Mouse (Mus musculus): ENCODE results near the gene Rbbp7. TPM values are rescaled to one million over a fixed set of nuclear protein-coding genes. Genes with fewer than 3 reads are reported as not detected.

Gene Rbbp7
- 105 and 130 TPM in 2 replicates for polyA plus RNA-seq (2012; rRNA removed)

DNA sequence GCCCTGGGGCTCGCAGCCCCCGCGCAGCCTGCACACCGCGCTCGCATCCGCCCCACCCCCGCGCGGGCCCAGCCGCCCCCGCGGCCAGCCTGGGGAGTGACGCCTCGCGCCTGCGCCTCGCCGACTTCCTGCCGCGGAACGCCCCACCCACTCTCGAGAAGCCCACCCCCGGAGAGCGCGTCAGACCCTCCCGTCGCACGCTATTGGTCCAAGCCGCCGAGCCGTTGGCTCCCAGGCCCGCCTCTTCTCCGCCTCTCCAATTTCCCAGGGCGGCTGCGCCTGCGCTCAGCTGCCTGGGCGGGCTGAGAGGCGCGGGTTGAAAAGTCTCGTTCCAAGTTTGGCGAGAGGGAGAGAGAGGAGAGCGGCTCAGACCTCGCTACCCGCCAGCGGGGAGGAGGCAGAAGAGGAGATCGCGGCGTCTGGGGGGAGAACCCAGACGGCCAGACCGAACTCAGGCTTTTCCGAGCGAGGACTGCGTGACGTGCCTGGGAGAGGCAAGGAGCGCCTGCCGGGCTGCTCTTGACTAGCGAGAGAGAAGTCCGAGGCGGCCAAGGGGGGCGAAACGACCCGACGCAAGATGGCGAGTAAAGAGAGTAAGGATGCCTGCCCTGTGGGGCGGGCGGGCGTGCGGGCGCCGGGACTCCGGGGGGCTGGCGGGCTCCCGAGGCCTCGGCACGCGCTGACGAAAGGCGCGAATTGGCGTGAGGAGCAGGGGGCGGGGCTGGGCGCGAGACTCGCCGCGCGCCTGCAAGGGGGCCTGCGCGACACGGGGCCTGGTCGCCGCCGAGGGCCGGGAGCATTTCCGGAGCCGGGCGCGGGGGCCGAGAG lies at the start of gene Rbbp7:
Gene Rbbp7, plus strand, starts transcription at position 288 of the 828 bp plus-strand sequence.

Other genes starting within 250 kb of the Rbbp7 start
- 1.1 and 1.4 TPM in 2 replicates for gene Reps2, start 116.8 kb upstream of the Rbbp7 start, polyA plus RNA-seq (2012; rRNA removed)
- gene Txlng, start 69.1 kb downstream of the Rbbp7 start, polyA plus RNA-seq (2012; rRNA removed), result 1.2 and 1.8 TPM in 2 replicates
- 11.1 and 14.6 TPM in 2 replicates for gene Syap1, start 128.0 kb downstream of the Rbbp7 start, polyA plus RNA-seq (2012; rRNA removed)
- gene Ctps2, start 140.8 kb downstream of the Rbbp7 start, polyA plus RNA-seq (2012; rRNA removed), result 11.8 and 15.2 TPM in 2 replicates
- 2.2 and 2.8 TPM in 2 replicates for gene S100g, start 204.2 kb downstream of the Rbbp7 start, polyA plus RNA-seq (2012; rRNA removed)

All from ovary, adult 2 months (tissue).